Mouse (Mus musculus): ENCODE data around the gene Insl6. TPM values are rescaled to one million over a fixed set of nuclear protein-coding genes. Genes with fewer than 3 reads are reported as not detected.

The Insl6 gene
- polyA plus RNA-seq, 1 experiment from 2014 or later: 3.2 TPM

DNA sequence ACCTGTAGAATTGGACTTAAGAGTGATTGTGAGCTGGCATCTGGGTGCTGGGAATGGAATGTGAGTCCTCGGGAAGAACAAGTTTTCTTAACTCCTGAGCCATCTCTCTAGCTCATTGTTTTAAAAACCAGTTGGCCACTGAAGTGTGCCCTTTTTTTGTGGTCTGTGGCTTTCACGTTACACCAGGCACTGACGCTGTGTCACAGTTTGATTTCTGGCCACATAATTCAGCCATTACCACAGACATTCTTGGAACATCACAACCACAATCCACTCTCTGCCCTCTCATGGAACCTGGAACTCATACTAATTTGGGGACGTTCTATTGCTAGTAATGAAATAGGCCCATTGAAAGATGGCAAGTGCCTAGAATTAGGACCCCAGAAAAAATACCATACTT, 15.9 kb upstream of the Insl6 start:
- WGBS: 66% methylated on average over 4 of the region's 4 CpGs
- Histone ChIP-seq H3K4me1 (replicated peaks; ENCODE audit: control insufficient read depth, insufficient read depth, low read length) (no peaks in the 10 kb centered on the region), H3K4me3 (ENCODE audit: low read depth, low read length) (no peak overlapping the region), H3K9ac (ENCODE audit: low read depth, low read length) (no peak overlapping the region), H3K36me3 (ENCODE audit: control insufficient read depth, insufficient read depth, low read length) (no peaks in the 10 kb centered on the region), H3K9me3 (ENCODE audit: control insufficient read depth, low read length) (no peaks in the 10 kb centered on the region), H3K4me2 (no peak overlapping the region), H3K27ac (ENCODE audit: low read depth, low read length) (no peak overlapping the region), H3K27me3 (replicated peaks; ENCODE audit: control insufficient read depth, insufficient read depth, low read length) (no peaks in the 10 kb centered on the region)
- DNase-seq (ENCODE audit: low spot score) (no peak), ATAC-seq (replicated peaks; ENCODE audit: low FRiP score) (no peak)

DNA sequence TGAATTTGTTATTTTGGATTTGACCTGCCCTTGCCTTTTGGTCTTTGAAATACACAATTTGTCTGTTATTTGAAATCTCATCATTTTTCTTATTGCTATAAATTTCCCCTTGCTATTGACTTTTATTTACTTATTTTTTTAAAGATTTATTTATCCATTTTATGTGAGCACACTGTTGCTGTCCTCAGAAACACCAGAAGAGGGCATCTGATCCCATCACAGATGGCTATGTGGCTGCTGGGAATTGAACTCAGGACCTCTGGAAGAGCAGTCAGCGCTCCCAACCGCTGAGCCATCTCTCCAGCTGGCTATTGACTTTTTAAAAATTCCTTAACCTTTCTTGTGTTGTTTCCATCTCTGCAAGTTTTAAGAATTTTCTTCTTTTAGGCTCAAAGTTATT, 11.5 kb upstream of the Insl6 start:
- DNase-seq (ENCODE audit: low spot score) (no peak), ATAC-seq (replicated peaks; ENCODE audit: low FRiP score) (no peak)
- Histone ChIP-seq H3K4me2 (no peak overlapping the region), H3K27ac (ENCODE audit: low read depth, low read length) (no peak overlapping the region), H3K36me3 (ENCODE audit: control insufficient read depth, insufficient read depth, low read length) (no peaks in the 10 kb centered on the region), H3K9ac (ENCODE audit: low read depth, low read length) (no peak overlapping the region), H3K4me3 (ENCODE audit: low read depth, low read length) (no peak overlapping the region), H3K4me1 (replicated peaks; ENCODE audit: control insufficient read depth, insufficient read depth, low read length) (no peaks in the 10 kb centered on the region), H3K9me3 (ENCODE audit: control insufficient read depth, low read length) (no peaks in the 10 kb centered on the region), H3K27me3 (replicated peaks; ENCODE audit: control insufficient read depth, insufficient read depth, low read length) (peaks cover 15% of the 10 kb centered on the region)
- WGBS: 77% methylated on average over 2 of the region's 2 CpGs

DNA sequence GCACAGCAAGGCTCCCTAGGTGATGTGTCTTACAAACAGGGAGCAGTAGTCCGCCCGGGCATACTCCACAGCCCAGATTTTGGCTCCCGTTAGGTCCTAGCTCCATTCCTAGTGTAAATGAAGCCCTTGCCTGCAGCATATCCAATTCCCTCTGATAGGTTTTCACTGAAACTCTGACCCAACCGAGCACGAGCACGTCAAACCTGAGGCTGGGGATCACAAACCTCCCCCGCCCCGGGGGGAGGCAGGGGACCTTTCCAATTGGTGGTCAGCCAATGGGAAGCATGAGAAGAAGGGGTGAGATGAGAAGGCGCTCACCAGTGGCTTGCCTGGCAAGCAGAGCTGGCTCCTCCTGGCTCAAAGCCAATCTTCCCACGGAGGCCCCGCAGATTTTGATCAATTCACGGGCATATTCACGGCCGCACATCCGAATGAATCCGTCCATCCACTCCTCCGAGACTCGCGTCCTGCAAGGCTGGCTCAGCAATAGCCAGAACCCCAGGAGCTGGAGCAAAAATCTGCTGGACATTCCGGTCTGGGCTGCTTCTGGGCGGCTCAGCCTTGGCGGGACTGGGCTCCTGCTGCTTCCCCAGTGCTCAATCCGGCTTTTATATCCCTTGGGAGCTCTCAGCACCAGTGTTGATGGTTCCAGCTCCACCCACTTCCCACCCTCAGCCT, 9.1 kb upstream of the Insl6 start, which contains the start of gene Rln1:
Gene Rln1 (minus strand): TSS at position 603 of the 678 bp plus-strand sequence.
- H3K36me3 ChIP-seq (ENCODE audit: control insufficient read depth, insufficient read depth, low read length): no peaks in the 10 kb centered on the region
- DNase-seq (ENCODE audit: low spot score) (no peak), ATAC-seq (replicated peaks; ENCODE audit: low FRiP score) (no peak)
- peak within 1 kb of the TSS; percentile 43 for H3K4me3 ChIP-seq (ENCODE audit: low read depth, low read length)
- H3K4me2 ChIP-seq: peak within 1 kb of the TSS; percentile 67
- 8% methylated on average over 23 of the region's 23 CpGs for WGBS
- no peaks in the 10 kb centered on the region for H3K9me3 ChIP-seq (ENCODE audit: control insufficient read depth, low read length)
- H3K27ac ChIP-seq (ENCODE audit: low read depth, low read length): no peak within 1 kb of the TSS
- H3K4me1 ChIP-seq (replicated peaks; ENCODE audit: control insufficient read depth, insufficient read depth, low read length): no peaks in the 10 kb centered on the region
- H3K27me3 ChIP-seq (replicated peaks; ENCODE audit: control insufficient read depth, insufficient read depth, low read length): peaks cover 15% of the 10 kb centered on the region
- no peak within 1 kb of the TSS for H3K9ac ChIP-seq (ENCODE audit: low read depth, low read length)

DNA sequence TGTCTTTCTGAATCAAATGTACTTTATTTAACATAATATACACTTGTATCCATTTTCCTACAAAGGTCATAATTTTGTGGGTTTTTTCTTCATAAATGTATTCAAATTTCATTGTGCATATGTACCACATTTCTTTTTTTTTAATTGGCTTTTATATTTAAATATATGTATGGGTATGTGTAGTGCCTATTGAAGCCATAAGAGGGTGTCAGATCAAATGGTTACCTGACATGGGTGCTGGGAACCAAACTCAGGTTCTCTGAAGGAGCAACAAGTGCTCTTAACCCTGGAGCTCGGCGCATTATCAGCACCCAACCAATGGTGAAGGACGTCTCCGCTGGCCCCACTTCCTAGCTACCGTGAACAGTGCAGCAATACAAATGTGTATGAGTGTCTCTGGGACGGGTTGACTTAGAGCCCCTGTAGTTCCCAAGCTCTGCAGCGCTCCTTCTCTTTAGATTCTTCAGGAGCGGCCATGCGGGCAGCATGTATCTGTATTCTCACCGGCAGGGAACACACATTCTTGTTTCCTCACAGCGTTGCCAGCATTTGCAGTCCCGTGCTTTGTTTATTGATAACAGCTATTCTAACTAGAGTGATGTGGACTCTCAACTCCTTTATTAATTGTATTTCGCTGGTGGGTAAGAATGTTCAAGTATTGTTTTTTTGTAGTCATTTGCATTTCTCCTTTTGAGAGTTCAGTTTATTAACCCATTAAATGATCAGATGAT, 1.8 kb upstream of the Insl6 start:
- Histone ChIP-seq H3K36me3 (ENCODE audit: control insufficient read depth, insufficient read depth, low read length) (no peaks in the 10 kb centered on the region), H3K27ac (ENCODE audit: low read depth, low read length) (no peak overlapping the region), H3K4me2 (no peak overlapping the region), H3K4me1 (replicated peaks; ENCODE audit: control insufficient read depth, insufficient read depth, low read length) (peaks cover 3% of the 10 kb centered on the region; the same call in 1 of the 2 replicates), H3K4me3 (ENCODE audit: low read depth, low read length) (no peak overlapping the region), H3K9me3 (ENCODE audit: control insufficient read depth, low read length) (no peaks in the 10 kb centered on the region), H3K27me3 (replicated peaks; ENCODE audit: control insufficient read depth, insufficient read depth, low read length) (0 out of 2 replicates have a peak, but pooled peaks cover 3% of the 10 kb centered on the region), H3K9ac (ENCODE audit: low read depth, low read length) (no peak overlapping the region)
- no peak for DNase-seq (ENCODE audit: low spot score)
- ATAC-seq (replicated peaks; ENCODE audit: low FRiP score): no peak
- WGBS: 79% methylated on average over 13 of the region's 13 CpGs

DNA sequence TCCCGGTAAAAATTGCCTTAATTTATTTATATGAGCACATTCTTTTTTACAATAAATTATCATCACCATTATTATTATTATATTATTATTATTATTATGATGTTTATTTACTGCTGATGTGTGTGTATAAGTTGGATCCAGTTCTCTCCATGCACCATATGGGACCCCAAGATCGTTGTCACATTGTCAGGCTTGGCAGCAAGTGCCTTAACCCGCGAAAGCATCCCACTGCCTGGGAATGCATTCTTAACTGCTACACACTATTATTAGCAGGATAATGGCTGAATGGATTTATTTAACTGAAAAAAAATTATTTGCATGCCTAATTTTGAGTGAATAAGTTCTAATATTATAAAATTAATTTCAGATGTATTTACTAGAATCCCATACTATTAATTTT, 1.2 kb upstream of the Insl6 start:
- Histone ChIP-seq H3K9ac (ENCODE audit: low read depth, low read length) (no peak overlapping the region), H3K36me3 (ENCODE audit: control insufficient read depth, insufficient read depth, low read length) (no peaks in the 10 kb centered on the region), H3K4me1 (replicated peaks; ENCODE audit: control insufficient read depth, insufficient read depth, low read length) (peaks cover 3% of the 10 kb centered on the region; the same call in 1 of the 2 replicates), H3K4me2 (no peak overlapping the region), H3K9me3 (ENCODE audit: control insufficient read depth, low read length) (no peaks in the 10 kb centered on the region), H3K4me3 (ENCODE audit: low read depth, low read length) (no peak overlapping the region), H3K27me3 (replicated peaks; ENCODE audit: control insufficient read depth, insufficient read depth, low read length) (0 out of 2 replicates have a peak, but pooled peaks cover 3% of the 10 kb centered on the region), H3K27ac (ENCODE audit: low read depth, low read length) (no peak overlapping the region)
- DNase-seq (ENCODE audit: low spot score): no peak
- WGBS: 93% methylated on average over 4 of the region's 4 CpGs
- ATAC-seq (replicated peaks; ENCODE audit: low FRiP score): no peak

DNA sequence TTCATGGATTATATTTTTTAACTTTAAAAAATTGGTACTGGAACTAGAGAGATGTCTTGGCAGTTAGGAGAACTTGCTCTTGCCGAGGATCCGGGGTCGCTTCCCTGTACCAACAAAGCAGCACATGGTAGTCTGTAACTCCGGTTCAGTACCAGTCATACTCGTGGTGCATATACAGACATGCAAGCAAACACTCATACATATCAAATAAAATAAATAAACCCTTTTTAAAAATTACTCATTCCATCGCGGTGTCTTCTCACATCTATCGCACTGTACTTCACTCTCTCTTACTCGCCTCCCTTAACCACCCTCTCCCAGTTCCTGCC, 660 bp upstream of the Insl6 start:
- 0 out of 2 replicates have a peak, but pooled peaks cover 3% of the 10 kb centered on the region for H3K27me3 ChIP-seq (replicated peaks; ENCODE audit: control insufficient read depth, insufficient read depth, low read length)
- ATAC-seq (replicated peaks; ENCODE audit: low FRiP score) (no peak), DNase-seq (ENCODE audit: low spot score) (no peak)
- no peaks in the 10 kb centered on the region for H3K9me3 ChIP-seq (ENCODE audit: control insufficient read depth, low read length)
- H3K27ac ChIP-seq (ENCODE audit: low read depth, low read length): no peak overlapping the region
- peak overlapping the region; percentile 69 for H3K4me2 ChIP-seq
- WGBS: 57% methylated on average over 9 of the region's 9 CpGs
- peaks cover 3% of the 10 kb centered on the region; the same call in 1 of the 2 replicates for H3K4me1 ChIP-seq (replicated peaks; ENCODE audit: control insufficient read depth, insufficient read depth, low read length)
- H3K9ac ChIP-seq (ENCODE audit: low read depth, low read length): no peak overlapping the region
- H3K4me3 ChIP-seq (ENCODE audit: low read depth, low read length): 0 out of 2 replicates have a peak overlapping the region, but pooled peaks have one; percentile 7
- H3K36me3 ChIP-seq (ENCODE audit: control insufficient read depth, insufficient read depth, low read length): no peaks in the 10 kb centered on the region

DNA sequence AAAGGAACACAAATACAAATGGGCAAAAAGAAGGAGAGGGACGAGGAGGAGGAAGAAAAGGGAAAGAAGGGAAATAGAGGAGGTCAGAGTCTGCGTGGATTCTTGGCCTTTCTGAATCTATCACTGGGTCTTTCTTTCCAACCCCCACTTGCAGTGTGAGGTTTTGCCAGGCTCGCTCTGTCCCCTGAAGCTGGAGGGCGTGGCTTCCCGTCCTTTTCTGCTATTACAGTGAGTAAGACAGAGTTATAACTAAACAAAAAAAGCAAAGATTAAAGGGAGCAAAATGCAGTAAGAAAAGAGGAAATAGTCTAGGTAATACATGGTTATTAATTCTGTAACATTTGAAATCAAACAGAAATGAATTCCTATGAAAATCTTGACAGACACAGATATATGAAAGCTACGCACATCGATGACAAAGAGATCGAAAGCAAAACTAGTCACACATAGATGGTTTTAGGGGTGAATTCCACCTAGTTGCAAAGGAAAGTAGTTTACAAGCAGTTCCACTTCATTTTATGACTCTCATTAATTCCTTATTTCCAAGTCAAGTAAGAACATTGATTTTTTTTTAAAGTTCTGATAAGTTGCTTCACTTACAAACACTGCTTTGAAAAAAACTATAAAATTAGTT, 1.6 kb downstream of the Insl6 start:
- no peak overlapping the region for H3K4me3 ChIP-seq (ENCODE audit: low read depth, low read length)
- H3K9me3 ChIP-seq (ENCODE audit: control insufficient read depth, low read length): no peaks in the 10 kb centered on the region
- DNase-seq (ENCODE audit: low spot score) (no peak), ATAC-seq (replicated peaks; ENCODE audit: low FRiP score) (no peak)
- H3K4me2 ChIP-seq: no peak overlapping the region
- 0 out of 2 replicates have a peak, but pooled peaks cover 3% of the 10 kb centered on the region for H3K27me3 ChIP-seq (replicated peaks; ENCODE audit: control insufficient read depth, insufficient read depth, low read length)
- WGBS: 63% methylated on average over 8 of the region's 8 CpGs
- peaks cover 3% of the 10 kb centered on the region; the same call in 1 of the 2 replicates for H3K4me1 ChIP-seq (replicated peaks; ENCODE audit: control insufficient read depth, insufficient read depth, low read length)
- H3K36me3 ChIP-seq (ENCODE audit: control insufficient read depth, insufficient read depth, low read length): no peaks in the 10 kb centered on the region
- no peak overlapping the region for H3K27ac ChIP-seq (ENCODE audit: low read depth, low read length)
- no peak overlapping the region for H3K9ac ChIP-seq (ENCODE audit: low read depth, low read length)

DNA sequence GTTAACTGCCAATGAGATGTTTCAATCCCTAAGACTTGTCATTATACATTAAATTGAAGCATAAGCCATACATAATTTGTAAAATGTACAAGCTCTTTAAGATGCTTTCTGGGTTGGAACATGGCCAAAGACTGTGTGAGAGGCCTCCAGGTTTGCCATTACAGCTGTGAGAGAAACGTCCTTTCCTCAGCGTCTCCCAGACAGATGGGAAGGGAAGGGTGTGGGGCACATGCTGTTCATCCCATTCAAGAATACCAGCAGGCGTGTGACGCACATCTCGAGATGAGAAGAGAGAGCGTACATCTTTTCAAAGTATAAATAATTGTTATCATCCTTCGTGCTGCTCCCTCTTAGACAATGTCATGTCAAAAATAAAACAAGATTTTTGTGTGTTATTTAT, 12.5 kb downstream of the Insl6 start:
- Histone ChIP-seq H3K27me3 (replicated peaks; ENCODE audit: control insufficient read depth, insufficient read depth, low read length) (no peaks in the 10 kb centered on the region), H3K9me3 (ENCODE audit: control insufficient read depth, low read length) (no peaks in the 10 kb centered on the region), H3K27ac (ENCODE audit: low read depth, low read length) (no peak overlapping the region), H3K4me3 (ENCODE audit: low read depth, low read length) (no peak overlapping the region), H3K36me3 (ENCODE audit: control insufficient read depth, insufficient read depth, low read length) (peaks cover 11% of the 10 kb centered on the region), H3K4me2 (no peak overlapping the region), H3K9ac (ENCODE audit: low read depth, low read length) (no peak overlapping the region), H3K4me1 (replicated peaks; ENCODE audit: control insufficient read depth, insufficient read depth, low read length) (no peaks in the 10 kb centered on the region)
- DNase-seq (ENCODE audit: low spot score) (no peak), ATAC-seq (replicated peaks; ENCODE audit: low FRiP score) (no peak)
- WGBS: 81% methylated on average over 7 of the region's 7 CpGs
